ENCODE assay signal across 25 mouse cellular contexts in genomic region chr4:89438665-89439064, GRCm38 (mm10).
"Had no signal": no experiment of that assay in that cellular context is flagged by ENCODE, and none has a peak within 500 bp of the region (broad histone marks: within the 10 kb centered on the region; RNA-seq: fewer than 3 reads in every experiment).

No protein-coding gene starts in this region.

- H3K27ac ChIP-seq: gastrocnemius, adult 2 months; heart, adult 2 months; hindbrain, embryonic 10.5 days; hindbrain, embryonic 12.5 days; hindbrain, embryonic 14.5 days; kidney, embryonic 15.5 days; kidney, postnatal 0 days; limb, embryonic 13.5 days; limb, embryonic 15.5 days; liver, embryonic 13.5 days had no signal

- H3K4me3 ChIP-seq: gastrocnemius, adult 2 months; heart, adult 2 months; heart, embryonic 12.5 days; hindbrain, embryonic 10.5 days; hindbrain, embryonic 12.5 days; kidney, embryonic 15.5 days; limb, embryonic 13.5 days; limb, embryonic 15.5 days; liver, embryonic 13.5 days had no signal

- H3K4me1 ChIP-seq: heart, embryonic 12.5 days; hindbrain, embryonic 10.5 days; hindbrain, embryonic 12.5 days; kidney, embryonic 15.5 days; limb, embryonic 13.5 days; limb, embryonic 15.5 days had no signal

- H3K36me3 ChIP-seq: heart, embryonic 12.5 days; hindbrain, embryonic 10.5 days; hindbrain, embryonic 12.5 days; kidney, embryonic 15.5 days; limb, embryonic 13.5 days; limb, embryonic 15.5 days; liver, embryonic 13.5 days had no signal

- DNase-seq: gastrocnemius, adult 2 months; gastrocnemius, postnatal 10 days; gastrocnemius, postnatal 25 days; heart, adult 2 months; heart, postnatal 10 days; heart, postnatal 4 days; kidney, adult 11 months; kidney, adult 2 months; kidney, adult 9 months; kidney, postnatal 14 days; kidney, postnatal 36 days; layer of hippocampus, adult 9-11 months; layer of hippocampus, postnatal 36 days; left cerebral cortex, postnatal 4 days; liver, embryonic 13.5 days had no signal

- ATAC-seq: hindbrain, embryonic 16.5 days; inflammation-experienced regulatory T-cells, adult 6 months had no signal

- H3K9ac ChIP-seq: heart, embryonic 12.5 days; hindbrain, embryonic 12.5 days; hindbrain, embryonic 14.5 days; kidney, embryonic 15.5 days; limb, embryonic 13.5 days; limb, embryonic 15.5 days; liver, embryonic 13.5 days had no signal

- H3K4me2 ChIP-seq: heart, embryonic 12.5 days; hindbrain, embryonic 12.5 days; hindbrain, embryonic 14.5 days; kidney, embryonic 15.5 days; limb, embryonic 13.5 days; limb, embryonic 15.5 days; liver, embryonic 13.5 days had no signal

- H3K9me3 ChIP-seq: heart, embryonic 12.5 days; hindbrain, embryonic 10.5 days; hindbrain, embryonic 12.5 days; kidney, embryonic 15.5 days; limb, embryonic 13.5 days; limb, embryonic 15.5 days; liver, embryonic 13.5 days had no signal

- H3K27me3 ChIP-seq: heart, embryonic 12.5 days; hindbrain, embryonic 12.5 days; kidney, embryonic 15.5 days; limb, embryonic 13.5 days; limb, embryonic 15.5 days; liver, embryonic 13.5 days had no signal
